Mouse (Mus musculus): ENCODE results near the gene Gpc2.

DNA sequence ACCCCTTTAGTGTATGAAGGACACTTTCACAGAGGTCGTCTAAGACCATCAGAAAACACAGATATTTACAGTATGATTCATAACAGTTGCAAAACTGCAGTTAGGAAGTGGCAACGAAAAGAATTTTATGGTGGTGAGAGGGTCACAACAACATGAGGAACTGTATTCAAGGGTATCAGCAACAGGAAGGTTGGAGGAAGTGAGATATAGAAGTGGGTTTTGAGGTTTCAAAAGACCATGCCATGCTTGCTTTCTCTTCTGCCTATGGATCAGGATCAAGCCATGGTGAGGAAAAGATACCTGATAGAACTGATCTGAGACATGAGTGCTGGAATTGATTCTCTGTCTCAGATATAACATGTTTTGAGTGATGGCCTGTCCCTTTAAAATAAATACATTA lies 52.4 kb downstream of the Gpc2 start:
- no peak for TF ChIP-seq CTCF (IDR thresholded peaks at IDR 0.05; ENCODE audit: control insufficient read depth, insufficient read depth, insufficient replicate concordance, low read depth, low read length)
- TF ChIP-seq POLR2A (IDR thresholded peaks at IDR 0.05; ENCODE audit: control insufficient read depth, low read depth, low read length), result no peak

Measured in testis, adult 2 months (tissue).